In genomic region chr17:57988420-57988819, GRCm38 (mm10) we compare ENCODE assay signal across 11 mouse cellular contexts.
A peak's percentile ranks its signal among the peaks of the same experiment; 100 is the strongest.
DNase-seq lines count a peak whose midpoint lies in the region; ATAC-seq and TF ChIP-seq lines count a peak whose summit lies in the region.
"Had no signal": no experiment of that assay in that cellular context is flagged by ENCODE, and none has a peak within 500 bp of the region (broad histone marks: within the 10 kb centered on the region; RNA-seq: fewer than 3 reads in every experiment).

No protein-coding gene starts in this region.

- H3K36me3 ChIP-seq in intestine, postnatal 0 days (ENCODE audit: control insufficient read depth, insufficient read depth): no peaks in the 10 kb centered on the region
- no peaks in the 10 kb centered on the region for H3K36me3 ChIP-seq in intestine, embryonic 16.5 days (ENCODE audit: control insufficient read depth, insufficient read depth, low read length)
- H3K36me3 ChIP-seq: limb, embryonic 15.5 days had no signal

- H3K27me3 ChIP-seq in intestine, postnatal 0 days (replicated peaks; ENCODE audit: control insufficient read depth, insufficient read depth, low read length): no peaks in the 10 kb centered on the region
- no peaks in the 10 kb centered on the region for H3K27me3 ChIP-seq in intestine, embryonic 16.5 days (replicated peaks; ENCODE audit: control insufficient read depth, insufficient read depth, low read length)
- H3K27me3 ChIP-seq: limb, embryonic 15.5 days had no signal

- H3K9ac ChIP-seq in intestine, postnatal 0 days (ENCODE audit: low read depth, low read length): no peak overlapping the region
- no peak overlapping the region for H3K9ac ChIP-seq in intestine, embryonic 16.5 days (ENCODE audit: low read depth, low read length)
- H3K9ac ChIP-seq: limb, embryonic 15.5 days had no signal

- 48% methylated on average over 2 of the region's 2 CpGs for WGBS in intestine, postnatal 0 days
- 50% methylated on average over 2 of the region's 2 CpGs for WGBS in intestine, embryonic 16.5 days

- no peaks in the 10 kb centered on the region for H3K4me1 ChIP-seq in intestine, postnatal 0 days (replicated peaks; ENCODE audit: control insufficient read depth, insufficient read depth, low read length)
- no peaks in the 10 kb centered on the region for H3K4me1 ChIP-seq in intestine, embryonic 16.5 days (ENCODE audit: control insufficient read depth, insufficient read depth, low read length)
- H3K4me1 ChIP-seq: limb, embryonic 15.5 days had no signal

- no peak for ATAC-seq in intestine, postnatal 0 days
- ATAC-seq in intestine, embryonic 16.5 days: no peak
- ATAC-seq in erythroblast, adult 5-6 weeks (replicated peaks; ENCODE audit: low FRiP score, poor library complexity, severe bottlenecking): no peak

- peak; percentile 67 for TF ChIP-seq CTCF in intestine, postnatal 0 days (IDR thresholded peaks at IDR 0.05; ENCODE audit: low read depth)

- no peak overlapping the region for H3K4me2 ChIP-seq in intestine, postnatal 0 days (replicated peaks; ENCODE audit: low read depth)
- no peak overlapping the region for H3K4me2 ChIP-seq in intestine, embryonic 16.5 days (ENCODE audit: low read depth, low read length)
- H3K4me2 ChIP-seq: limb, embryonic 15.5 days had no signal

- no peaks in the 10 kb centered on the region for H3K9me3 ChIP-seq in intestine, postnatal 0 days (ENCODE audit: control insufficient read depth)
- H3K9me3 ChIP-seq in intestine, embryonic 16.5 days (ENCODE audit: control insufficient read depth, low read length): no peaks in the 10 kb centered on the region
- H3K9me3 ChIP-seq: limb, embryonic 15.5 days had no signal

- H3K27ac ChIP-seq in intestine, postnatal 0 days (ENCODE audit: low read depth, low read length): no peak overlapping the region
- H3K27ac ChIP-seq in intestine, embryonic 16.5 days (ENCODE audit: low read length): no peak overlapping the region
- H3K27ac ChIP-seq: limb, embryonic 15.5 days had no signal

- no peak overlapping the region for H3K4me3 ChIP-seq in intestine, postnatal 0 days (ENCODE audit: low read depth, low read length)
- H3K4me3 ChIP-seq in intestine, embryonic 16.5 days (ENCODE audit: low read length): no peak overlapping the region
- H3K4me3 ChIP-seq: limb, embryonic 15.5 days had no signal

- peak; percentile 11 to 29 for DNase-seq in right cerebral cortex, adult 2 months (ENCODE audit: low spot score in 2 of 2)
- DNase-seq in right cerebral cortex, postnatal 25 days: no peak
- peak; percentile 18 for DNase-seq in adrenal gland, adult 8-10 months
- peak; percentile 12 for DNase-seq in retina, postnatal 1 day
- no peak for DNase-seq in thymus, postnatal 0 days (ENCODE audit: low spot score)
- DNase-seq: kidney, postnatal 25 days; thymus, postnatal 25 days had no signal

Comparison
In these comparisons a context has a peak if more than half of its experiments do, and no peak if none do; other contexts are left out.
1. DNase-seq: peak in right cerebral cortex, adult 2 months (2 of 2), adrenal gland, adult 8-10 months (single experiment) and retina, postnatal 1 day (single experiment); none in right cerebral cortex, postnatal 25 days (single experiment) and thymus, postnatal 0 days (single experiment).